Mouse (Mus musculus) bone marrow macrophage, adult 2 months (primary cell): Measurements from ENCODE around the gene Alk.

Experiments used
- CTCF ChIP-seq: IDR thresholded peaks from 2 replicates; pipeline ENCODE4 v1.5.1; 2012; ENCODE audit warnings: low read depth, mild to moderate bottlenecking, low read length, moderate library complexity
- POLR2A ChIP-seq: IDR thresholded peaks from 2 replicates; pipeline ENCODE4 v1.6.1; 2012; ENCODE audit warnings: mild to moderate bottlenecking, low read depth, low read length, borderline replicate concordance

- no peak for TF ChIP-seq POLR2A
- TF ChIP-seq CTCF, result no peak
Measured at GRCm38 (mm10) chr17:72271640-72272039, 332.8 kb downstream of the Alk start.
